Mouse (Mus musculus): ENCODE data around the gene Trim47. TPM values are rescaled to one million over a fixed set of nuclear protein-coding genes. Genes with fewer than 3 reads are reported as not detected.

The Trim47 gene
- polyA plus RNA-seq, 1 experiment, result 27.6 TPM

- H3K4me3 ChIP-seq (ENCODE audit: control insufficient read depth, insufficient read depth, low read length), result peak within 1 kb of the TSS; percentile 75
- under 1% methylated on average over 40 of the region's 40 CpGs for WGBS
- peak; percentile 94 for DNase-seq
Measured at GRCm38 (mm10) chr11:116167884-116168439, 41.0 kb upstream of the Trim47 start, which contains the start of gene Fbf1. Gene Fbf1, minus strand, starts transcription at chr11:116168166.

GRCm38 (mm10) chr11:116167232-116167631, 40.2 kb upstream of the Trim47 start:
- H3K36me3 ChIP-seq (ENCODE audit: control insufficient read depth, insufficient read depth, low read length), result no peaks in the 10 kb centered on the region
- no peaks in the 10 kb centered on the region for H3K27me3 ChIP-seq (ENCODE audit: control insufficient read depth, insufficient read depth, low read length)
- 22% methylated on average over 6 of the region's 6 CpGs for WGBS

More at GRCm38 (mm10) chr11:116167884-116168439, 41.0 kb upstream of the Trim47 start, which contains the start of gene Fbf1:
- Histone ChIP-seq H3K27me3 (ENCODE audit: control insufficient read depth, insufficient read depth, low read length) (no peaks in the 10 kb centered on the region), H3K4me1 (replicated peaks; ENCODE audit: control insufficient read depth, insufficient read depth, low read length) (peaks cover 3% of the 10 kb centered on the region), H3K36me3 (ENCODE audit: control insufficient read depth, insufficient read depth, low read length) (peaks cover 5% of the 10 kb centered on the region; the same call in 1 of the 2 replicates), H3K27ac (ENCODE audit: control insufficient read depth, insufficient read depth, low read length) (peak within 1 kb of the TSS; percentile 46)
- TF ChIP-seq POLR2A (IDR thresholded peaks at IDR 0.05; ENCODE audit: control insufficient read depth, extremely low read depth, insufficient read depth, low read length, poor library complexity), result no peak; the same call in 1 of the 2 replicates
- 0 out of 2 replicates have a peak, but pooled peaks have one; percentile 23 for TF ChIP-seq CTCF (IDR thresholded peaks at IDR 0.05; ENCODE audit: borderline replicate concordance, control insufficient read depth, extremely low read depth, insufficient read depth, low read length, poor library complexity)

GRCm38 (mm10) chr11:116163002-116163401, 36.0 kb upstream of the Trim47 start:
- Histone ChIP-seq H3K27me3 (ENCODE audit: control insufficient read depth, insufficient read depth, low read length) (no peaks in the 10 kb centered on the region), H3K4me1 (replicated peaks; ENCODE audit: control insufficient read depth, insufficient read depth, low read length) (peaks cover 3% of the 10 kb centered on the region), H3K4me3 (ENCODE audit: control insufficient read depth, insufficient read depth, low read length) (no peak overlapping the region), H3K27ac (ENCODE audit: control insufficient read depth, insufficient read depth, low read length) (no peak overlapping the region), H3K36me3 (ENCODE audit: control insufficient read depth, insufficient read depth, low read length) (no peaks in the 10 kb centered on the region)
- no peak for DNase-seq
- WGBS, result 84% methylated on average over 9 of the region's 9 CpGs
- TF ChIP-seq POLR2A (IDR thresholded peaks at IDR 0.05; ENCODE audit: control insufficient read depth, extremely low read depth, insufficient read depth, low read length, poor library complexity) (no peak), CTCF (IDR thresholded peaks at IDR 0.05; ENCODE audit: borderline replicate concordance, control insufficient read depth, extremely low read depth, insufficient read depth, low read length, poor library complexity) (no peak)

More at GRCm38 (mm10) chr11:116167232-116167631, 40.2 kb upstream of the Trim47 start:
- DNase-seq, result peak; percentile 4
- peak overlapping the region; percentile 75 for H3K4me3 ChIP-seq (ENCODE audit: control insufficient read depth, insufficient read depth, low read length)
- H3K4me1 ChIP-seq (replicated peaks; ENCODE audit: control insufficient read depth, insufficient read depth, low read length), result peaks cover 3% of the 10 kb centered on the region
- peak overlapping the region; percentile 46 for H3K27ac ChIP-seq (ENCODE audit: control insufficient read depth, insufficient read depth, low read length)
- TF ChIP-seq POLR2A (IDR thresholded peaks at IDR 0.05; ENCODE audit: control insufficient read depth, extremely low read depth, insufficient read depth, low read length, poor library complexity) (no peak), CTCF (IDR thresholded peaks at IDR 0.05; ENCODE audit: borderline replicate concordance, control insufficient read depth, extremely low read depth, insufficient read depth, low read length, poor library complexity) (no peak)

- no peaks in the 10 kb centered on the region for H3K27me3 ChIP-seq (ENCODE audit: control insufficient read depth, insufficient read depth, low read length)
- no peak overlapping the region for H3K4me3 ChIP-seq (ENCODE audit: control insufficient read depth, insufficient read depth, low read length)
- no peaks in the 10 kb centered on the region for H3K36me3 ChIP-seq (ENCODE audit: control insufficient read depth, insufficient read depth, low read length)
- no peaks in the 10 kb centered on the region for H3K4me1 ChIP-seq (replicated peaks; ENCODE audit: control insufficient read depth, insufficient read depth, low read length)
- TF ChIP-seq CTCF (IDR thresholded peaks at IDR 0.05; ENCODE audit: borderline replicate concordance, control insufficient read depth, extremely low read depth, insufficient read depth, low read length, poor library complexity), result no peak
- no peak for TF ChIP-seq POLR2A (IDR thresholded peaks at IDR 0.05; ENCODE audit: control insufficient read depth, extremely low read depth, insufficient read depth, low read length, poor library complexity)
- DNase-seq, result no peak
- H3K27ac ChIP-seq (ENCODE audit: control insufficient read depth, insufficient read depth, low read length), result no peak overlapping the region
- 89% methylated on average over 10 of the region's 10 CpGs for WGBS
Measured at GRCm38 (mm10) chr11:116162146-116162545, 35.1 kb upstream of the Trim47 start.

DNA sequence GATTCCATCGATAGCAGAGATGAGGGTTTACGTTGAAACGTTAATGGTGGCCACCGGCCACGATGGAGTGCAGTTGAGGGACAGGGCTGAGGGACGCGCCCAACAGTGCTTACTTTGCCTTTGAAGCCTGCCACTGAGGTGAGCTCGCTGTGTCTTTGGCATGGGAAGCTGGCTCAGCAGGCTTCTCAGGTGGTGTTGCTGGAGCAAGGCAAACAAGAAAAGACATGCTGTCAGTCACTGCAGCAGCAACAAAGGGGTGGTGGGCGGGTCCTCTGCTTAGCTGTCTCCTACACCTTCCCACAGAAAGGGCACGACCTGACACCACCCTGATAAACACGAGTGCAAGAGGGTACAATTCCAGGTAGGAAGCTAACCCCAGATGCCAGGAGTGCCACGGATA, 34.3 kb upstream of the Trim47 start:
- TF ChIP-seq POLR2A (IDR thresholded peaks at IDR 0.05; ENCODE audit: control insufficient read depth, extremely low read depth, insufficient read depth, low read length, poor library complexity) (no peak), CTCF (IDR thresholded peaks at IDR 0.05; ENCODE audit: borderline replicate concordance, control insufficient read depth, extremely low read depth, insufficient read depth, low read length, poor library complexity) (no peak)
- Histone ChIP-seq H3K27me3 (ENCODE audit: control insufficient read depth, insufficient read depth, low read length) (no peaks in the 10 kb centered on the region), H3K4me1 (replicated peaks; ENCODE audit: control insufficient read depth, insufficient read depth, low read length) (no peaks in the 10 kb centered on the region), H3K4me3 (ENCODE audit: control insufficient read depth, insufficient read depth, low read length) (no peak overlapping the region), H3K27ac (ENCODE audit: control insufficient read depth, insufficient read depth, low read length) (no peak overlapping the region), H3K36me3 (ENCODE audit: control insufficient read depth, insufficient read depth, low read length) (no peaks in the 10 kb centered on the region)
- DNase-seq, result no peak
- 93% methylated on average over 12 of the region's 12 CpGs for WGBS

GRCm38 (mm10) chr11:116150960-116151359, 23.9 kb upstream of the Trim47 start:
- no peak overlapping the region for H3K27ac ChIP-seq (ENCODE audit: control insufficient read depth, insufficient read depth, low read length)
- DNase-seq, result no peak
- peaks cover 4% of the 10 kb centered on the region for H3K36me3 ChIP-seq (ENCODE audit: control insufficient read depth, insufficient read depth, low read length)
- no peaks in the 10 kb centered on the region for H3K4me1 ChIP-seq (replicated peaks; ENCODE audit: control insufficient read depth, insufficient read depth, low read length)
- no peak for TF ChIP-seq POLR2A (IDR thresholded peaks at IDR 0.05; ENCODE audit: control insufficient read depth, extremely low read depth, insufficient read depth, low read length, poor library complexity)
- TF ChIP-seq CTCF (IDR thresholded peaks at IDR 0.05; ENCODE audit: borderline replicate concordance, control insufficient read depth, extremely low read depth, insufficient read depth, low read length, poor library complexity), result no peak
- H3K27me3 ChIP-seq (ENCODE audit: control insufficient read depth, insufficient read depth, low read length), result no peaks in the 10 kb centered on the region
- WGBS, result 98% methylated on average over 2 of the region's 2 CpGs
- H3K4me3 ChIP-seq (ENCODE audit: control insufficient read depth, insufficient read depth, low read length), result no peak overlapping the region

Measured in thymus, adult 2 months (tissue).